Mouse (Mus musculus) embryonic fibroblast, embryonic 13.5 days (primary cell): ENCODE data around the gene Sycp2.

Source experiments
- CTCF ChIP-seq: IDR thresholded peaks from 2 replicates; pipeline ENCODE4 v1.5.1; 2011; ENCODE audit warnings: mild to moderate bottlenecking, control low read depth, low read length, moderate library complexity, borderline replicate concordance; ENCODE audit not compliant: insufficient read depth
- POLR2A ChIP-seq: IDR thresholded peaks from 2 replicates; pipeline ENCODE4 v1.6.1; 2011; ENCODE audit warnings: low read depth, mild to moderate bottlenecking, control low read depth, low read length, moderate library complexity

DNA sequence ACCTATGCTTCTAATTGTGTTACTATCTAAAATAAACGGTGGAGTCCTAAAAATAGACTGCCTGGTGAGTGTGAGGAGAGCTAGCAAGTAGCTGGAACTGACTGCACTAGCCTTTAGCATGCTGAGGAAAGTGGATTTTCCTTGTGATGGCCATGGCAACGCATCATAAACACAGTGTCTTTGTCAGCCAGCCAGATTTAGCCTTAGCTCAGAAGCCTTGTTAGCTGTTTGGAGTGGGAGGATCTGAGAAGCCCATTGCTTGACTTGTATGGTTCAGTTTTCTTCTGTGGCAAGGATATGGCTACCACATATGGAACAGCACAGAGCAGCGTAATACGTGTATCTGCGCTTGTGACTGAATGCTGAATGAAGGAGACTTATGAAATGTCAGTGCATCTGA, 77.9 kb downstream of the Sycp2 start:
- TF ChIP-seq POLR2A = no peak
- no peak for TF ChIP-seq CTCF
